Mouse (Mus musculus) stomach, embryonic 15.5 days (tissue): ENCODE data around the gene Gm20683. TPM values are rescaled to one million over a fixed set of nuclear protein-coding genes. Genes with fewer than 3 reads are reported as not detected.
A peak's percentile ranks its signal among the peaks of the same experiment; 100 is the strongest.
"Not testable (repeated sequence)": the region's sequence is repeated elsewhere in the genome, so short reads cannot be mapped to it uniquely, and the experiment has no call there.

Experiments used
- ATAC-seq: fragments of 200-750 bp; cut with Nextera tagmentation; 2 replicates; pipeline ENCODE4 v1.8.0; 2017; ENCODE audit warnings: low read depth, moderate number of reproducible peaks, moderate TSS enrichment; ENCODE audit not compliant: insufficient read depth, low FRiP score
- H3K27ac ChIP-seq: fragments of 300-500 bp; sonication (generic); 2 replicates; pipeline ENCODE4 v1.5.1; 2015; ENCODE audit warnings: mild to moderate bottlenecking, inconsistent platforms
- H3K27me3 ChIP-seq: fragments of 300-500 bp; sonication (generic); replicated peaks from 2 replicates; pipeline ENCODE4 v1.6.1; 2015; ENCODE audit warnings: inconsistent platforms
- H3K36me3 ChIP-seq: fragments of 300-500 bp; sonication (generic); 2 replicates; pipeline ENCODE4 v1.6.1; 2015; ENCODE audit warnings: inconsistent platforms
- H3K4me1 ChIP-seq: fragments of 300-500 bp; sonication (generic); 2 replicates; pipeline ENCODE4 v1.6.1; 2015; ENCODE audit warnings: inconsistent platforms
- H3K4me2 ChIP-seq: fragments of 300-500 bp; sonication (generic); 2 replicates; pipeline ENCODE4 v1.6.1; 2015; ENCODE audit warnings: mild to moderate bottlenecking, inconsistent platforms
- H3K4me3 ChIP-seq: fragments of 300-500 bp; sonication (generic); replicated peaks from 2 replicates; pipeline ENCODE4 v1.5.1; 2015; ENCODE audit warnings: inconsistent platforms
- H3K9ac ChIP-seq: fragments of 300-500 bp; sonication (generic); 2 replicates; pipeline ENCODE4 v1.6.1; 2015; ENCODE audit warnings: inconsistent platforms
- H3K9me3 ChIP-seq: fragments of 300-500 bp; sonication (generic); 2 replicates; pipeline ENCODE4 v1.6.1; 2016; ENCODE audit warnings: inconsistent platforms
- WGBS: fragments of 180-500 bp; shearing (Covaris S2); methylation state at CpG from one replicate; pipeline ENCODE4 v1.1.7; 2015; 5-methylcytosine and 5-hydroxymethylcytosine counted together
- polyA plus RNA-seq: library from polyadenylated mRNA; unstranded; fragments of >200 nt; fragmentation: Nextera tagmentation; extraction: Ambion mirVana; gene quantifications from 2 replicates; pipeline ENCODE4 v1.2.1, GENCODE M21; 2015

Gm20683 gene
- polyA plus RNA-seq, 1 experiment from 2014 or later: 2.7 TPM

DNA sequence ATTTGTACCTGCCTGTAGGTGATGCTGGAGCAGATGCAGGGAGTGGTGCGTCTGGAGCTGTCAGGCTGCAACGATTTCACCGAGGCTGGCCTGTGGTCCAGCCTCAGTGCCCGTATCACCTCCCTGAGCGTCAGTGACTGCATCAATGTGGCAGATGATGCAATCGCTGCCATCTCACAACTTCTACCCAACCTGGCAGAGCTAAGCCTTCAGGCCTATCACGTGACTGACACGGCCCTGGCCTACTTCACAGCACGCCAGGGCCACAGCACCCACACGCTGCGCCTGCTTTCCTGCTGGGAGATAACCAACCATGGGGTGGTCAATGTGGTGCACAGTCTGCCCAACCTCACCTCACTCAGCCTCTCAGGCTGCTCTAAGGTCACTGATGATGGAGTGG, 23.9 kb downstream of the Gm20683 start:
- Histone ChIP-seq H3K4me3 (no peak overlapping the region), H3K27ac (no peak overlapping the region), H3K27me3 (peaks cover 44% of the 10 kb centered on the region), H3K36me3 (no peaks in the 10 kb centered on the region), H3K4me1 (peaks cover 11% of the 10 kb centered on the region; the same call in 1 of the 2 replicates), H3K4me2 (no peak overlapping the region), H3K9ac (no peak overlapping the region), H3K9me3 (no peaks in the 10 kb centered on the region)
- 81% methylated on average over 11 of the region's 11 CpGs for WGBS
- ATAC-seq: no peak

DNA sequence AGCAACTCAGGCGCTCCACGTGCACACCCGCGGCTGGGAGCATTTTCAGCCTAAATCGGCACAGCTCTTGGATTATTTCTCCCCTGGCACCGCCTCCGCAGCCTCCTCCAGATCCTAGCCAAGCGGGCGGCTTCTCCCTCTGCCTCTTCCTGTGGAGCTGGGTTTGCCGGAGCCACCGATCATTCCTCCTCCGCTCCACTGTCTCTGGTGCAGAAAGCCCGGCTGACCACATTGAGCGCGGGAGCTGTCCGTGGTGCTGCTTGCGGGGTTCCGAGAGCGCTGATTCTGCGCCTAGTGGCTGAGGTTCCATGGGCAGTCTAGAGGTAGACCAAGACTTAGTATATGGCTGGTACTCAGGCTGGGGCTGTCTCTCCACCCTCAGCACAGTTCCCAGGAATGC, 28.1 kb downstream of the Gm20683 start:
- ATAC-seq: peak; percentile 42
- 2% methylated on average over 20 of the region's 20 CpGs for WGBS
- no peak overlapping the region for H3K27ac ChIP-seq
- peak overlapping the region; percentile 30 for H3K4me2 ChIP-seq
- peaks cover 48% of the 10 kb centered on the region for H3K27me3 ChIP-seq
- no peaks in the 10 kb centered on the region for H3K36me3 ChIP-seq
- H3K9me3 ChIP-seq: no peaks in the 10 kb centered on the region
- H3K4me3 ChIP-seq: no peak overlapping the region
- H3K4me1 ChIP-seq: peaks cover 9% of the 10 kb centered on the region; the same call in 1 of the 2 replicates
- H3K9ac ChIP-seq: no peak overlapping the region

DNA sequence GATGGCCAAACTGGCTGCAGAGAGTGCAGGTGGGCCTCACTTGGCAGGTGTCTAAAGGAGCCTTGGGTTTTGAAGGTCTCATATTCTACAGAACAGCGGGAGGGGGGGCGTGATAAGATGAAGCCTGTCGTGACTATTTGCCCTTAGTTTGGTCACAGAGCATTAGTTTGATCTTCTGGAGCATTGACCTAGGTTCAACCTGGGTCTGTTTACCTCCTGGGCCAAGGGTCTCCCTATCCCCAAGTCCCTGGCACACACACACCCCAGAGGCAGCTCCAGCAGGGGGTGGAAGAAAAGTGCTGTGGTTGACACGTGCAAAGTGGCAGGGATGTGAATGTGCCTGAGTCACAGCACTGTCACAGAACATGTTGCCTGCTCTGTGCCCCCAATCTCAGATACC, 30.7 kb downstream of the Gm20683 start:
- no peak overlapping the region for H3K27ac ChIP-seq
- H3K27me3 ChIP-seq: peaks cover 45% of the 10 kb centered on the region
- no peak overlapping the region for H3K4me2 ChIP-seq
- 71% methylated on average over 4 of the region's 4 CpGs for WGBS
- no peaks in the 10 kb centered on the region for H3K9me3 ChIP-seq
- ATAC-seq: no peak
- no peak overlapping the region for H3K9ac ChIP-seq
- H3K36me3 ChIP-seq: no peaks in the 10 kb centered on the region
- H3K4me1 ChIP-seq: peaks cover 9% of the 10 kb centered on the region; the same call in 1 of the 2 replicates
- no peak overlapping the region for H3K4me3 ChIP-seq

DNA sequence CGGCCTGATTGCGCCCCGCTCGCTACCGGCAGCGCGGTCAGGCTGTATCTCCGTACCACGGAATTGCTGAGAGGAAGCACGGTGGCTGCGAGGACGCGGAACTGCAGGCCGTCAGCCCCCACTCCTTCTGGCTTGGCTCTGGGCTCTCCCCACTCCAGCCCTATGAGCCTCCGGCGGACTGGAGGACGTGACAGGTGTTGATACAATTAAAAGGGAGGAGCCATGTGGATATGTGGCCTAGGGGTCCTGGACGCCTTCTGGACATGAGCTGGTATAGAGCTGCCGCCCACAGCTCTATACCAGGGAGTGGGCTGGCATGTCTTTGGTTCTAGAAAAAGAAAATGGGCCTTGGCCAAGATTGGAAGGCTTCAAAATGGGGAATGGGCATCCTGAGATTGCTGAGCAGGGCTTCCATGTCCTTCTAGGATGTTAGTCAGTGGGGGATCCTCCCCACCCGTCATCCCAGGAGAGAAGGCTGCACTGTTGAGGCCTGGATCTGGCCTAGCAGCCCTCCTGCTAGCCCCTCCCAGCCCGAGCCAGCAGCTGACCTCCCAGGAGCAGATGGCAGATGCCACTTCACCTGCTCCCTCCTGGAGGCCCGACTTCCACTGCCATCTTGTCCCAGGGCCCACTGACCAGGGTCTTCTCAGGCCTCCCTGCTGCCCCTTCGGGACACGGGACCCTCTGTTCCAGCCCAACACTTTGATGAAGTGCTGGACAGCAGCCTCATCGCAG, 31.8 kb downstream of the Gm20683 start:
- Histone ChIP-seq H3K27me3 (peaks cover 48% of the 10 kb centered on the region), H3K27ac (no peak overlapping the region), H3K9ac (peak overlapping the region; percentile 16; the same call in 1 of the 2 replicates), H3K4me3 (peak overlapping the region; percentile 66), H3K4me1 (peaks cover 9% of the 10 kb centered on the region; the same call in 1 of the 2 replicates), H3K4me2 (peak overlapping the region; percentile 98), H3K9me3 (no peaks in the 10 kb centered on the region), H3K36me3 (no peaks in the 10 kb centered on the region)
- no peak for ATAC-seq
- 10% methylated on average over 25 of the region's 25 CpGs for WGBS

DNA sequence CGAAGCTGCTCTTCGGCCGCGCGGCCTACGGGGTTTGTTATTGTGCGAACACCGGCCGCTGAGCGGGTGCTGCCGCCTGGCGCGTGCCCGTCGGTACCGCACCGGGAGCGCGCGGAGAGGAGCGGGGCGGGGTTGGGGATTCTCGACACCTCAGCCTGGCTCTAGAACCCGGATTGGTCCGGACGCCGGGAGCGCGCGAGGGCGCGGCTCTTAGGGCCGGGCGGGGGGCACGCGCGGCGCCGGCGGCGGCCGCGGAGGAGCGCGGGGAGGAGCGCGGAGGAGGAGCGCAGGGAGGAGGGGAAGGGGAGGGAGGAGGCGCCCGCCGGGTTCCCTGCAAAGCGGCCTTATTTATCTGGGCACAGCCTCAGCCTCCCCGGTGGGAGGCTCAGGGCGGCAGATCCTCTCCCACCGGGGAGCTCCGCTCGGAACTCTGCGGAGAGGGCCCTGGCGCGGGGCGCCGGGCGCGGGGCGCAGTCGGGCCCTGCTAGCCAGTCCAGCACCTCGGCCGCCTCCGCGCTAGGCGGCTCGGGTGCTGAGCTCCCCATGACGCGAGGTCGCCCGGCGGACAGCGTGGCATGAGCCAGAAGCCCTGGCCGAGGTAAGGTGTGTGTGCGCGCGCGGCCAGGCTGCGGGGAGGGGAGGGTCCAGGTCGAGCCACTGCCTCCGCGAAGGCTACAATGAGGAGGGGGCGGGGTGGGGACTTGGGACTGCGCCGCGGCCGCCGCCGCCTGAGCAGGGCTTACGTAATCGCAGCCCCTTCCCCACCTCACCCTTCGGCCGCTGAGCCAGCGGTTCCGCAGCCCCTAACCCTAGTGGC, 32.6 kb downstream of the Gm20683 start, which contains the start of gene Fbxl16:
TSS of gene Fbxl16 (plus strand) at position 297 of the 817 bp plus-strand sequence.
- Histone ChIP-seq H3K27ac (peak within 1 kb of the TSS; percentile 16; the same call in 1 of the 2 replicates), H3K36me3 (no peaks in the 10 kb centered on the region), H3K27me3 (peaks cover 49% of the 10 kb centered on the region), H3K4me1 (peaks cover 9% of the 10 kb centered on the region; the same call in 1 of the 2 replicates), H3K4me2 (peak within 1 kb of the TSS; percentile 98), H3K4me3 (peak within 1 kb of the TSS; percentile 66), H3K9me3 (no peaks in the 10 kb centered on the region), H3K9ac (peak within 1 kb of the TSS; percentile 22)
- peak; percentile 83 for ATAC-seq
- WGBS: under 1% methylated on average over 90 of the region's 100 CpGs

DNA sequence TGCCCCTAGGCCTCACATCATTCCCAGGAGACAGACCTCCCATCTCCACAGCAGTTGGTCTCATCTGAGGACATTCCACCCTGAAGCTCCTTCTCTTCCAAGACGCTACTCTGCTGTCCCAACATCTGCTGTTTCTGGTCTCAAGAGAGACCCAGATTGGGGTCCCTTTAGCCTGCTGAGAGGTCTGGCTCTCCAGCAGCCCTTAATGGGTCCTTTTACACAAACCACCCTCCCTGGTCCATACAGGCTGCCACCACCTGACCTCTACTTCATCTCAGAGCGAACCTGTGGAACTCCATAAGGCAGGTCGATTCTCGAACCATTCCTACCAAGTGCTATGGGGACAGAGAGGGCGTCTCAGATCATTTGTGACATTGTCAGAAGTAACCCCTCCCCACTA, 33.5 kb downstream of the Gm20683 start:
- no peaks in the 10 kb centered on the region for H3K9me3 ChIP-seq
- peak overlapping the region; percentile 98 for H3K4me2 ChIP-seq
- peaks cover 47% of the 10 kb centered on the region for H3K27me3 ChIP-seq
- H3K4me1 ChIP-seq: peaks cover 5% of the 10 kb centered on the region; the same call in 1 of the 2 replicates
- no peak overlapping the region for H3K27ac ChIP-seq
- ATAC-seq: no peak
- H3K9ac ChIP-seq: no peak overlapping the region
- 35% methylated on average over 5 of the region's 5 CpGs for WGBS
- no peaks in the 10 kb centered on the region for H3K36me3 ChIP-seq
- H3K4me3 ChIP-seq: no peak overlapping the region; the same call in 1 of the 2 replicates

DNA sequence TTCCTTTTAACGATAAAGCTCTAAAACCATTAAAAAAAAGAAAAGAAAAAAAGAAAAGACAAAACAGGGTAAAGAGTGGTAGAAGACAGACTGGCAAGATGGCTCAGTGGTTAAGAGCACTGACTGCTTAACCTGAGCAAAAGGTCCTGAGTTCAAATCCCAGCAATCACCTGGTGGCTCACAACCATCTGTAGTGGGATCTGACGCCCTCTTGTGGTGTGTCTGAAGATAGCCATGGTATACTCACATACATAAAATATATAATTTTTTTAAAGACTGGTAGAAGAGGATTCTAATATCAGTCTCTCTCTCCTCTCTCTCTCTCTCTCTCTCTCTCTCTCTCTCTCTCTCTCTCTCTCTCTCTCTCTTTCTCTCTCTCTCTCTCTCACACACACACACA, 34.1 kb downstream of the Gm20683 start:
- not testable (repeated sequence) for H3K36me3 ChIP-seq, H3K4me3 ChIP-seq, ATAC-seq, H3K9ac ChIP-seq, H3K4me2 ChIP-seq, H3K4me1 ChIP-seq, H3K27ac ChIP-seq, H3K9me3 ChIP-seq
- WGBS: 27% methylated on average over 2 of the region's 2 CpGs
- H3K27me3 ChIP-seq: peaks cover 46% of the 10 kb centered on the region

DNA sequence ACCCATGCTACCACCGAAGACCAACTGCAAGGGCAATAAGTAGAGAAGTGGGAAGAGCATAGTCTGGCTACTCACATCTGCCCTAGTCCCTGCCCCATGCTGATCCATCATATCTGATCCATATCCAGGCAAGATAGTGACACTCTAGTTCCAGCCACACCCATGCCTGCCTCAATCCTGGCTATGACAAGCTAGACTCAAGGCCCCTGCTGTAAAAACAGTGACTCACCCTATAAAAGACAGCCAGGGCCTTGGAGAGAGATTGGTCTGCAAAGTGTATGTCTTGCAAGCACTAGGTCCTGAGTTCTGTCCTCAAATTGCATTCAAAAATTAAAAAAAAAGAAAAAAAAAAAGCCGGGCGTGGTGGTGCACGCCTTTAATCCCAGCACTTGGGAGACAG, 35.1 kb downstream of the Gm20683 start:
- Histone ChIP-seq H3K36me3 (no peaks in the 10 kb centered on the region), H3K9ac (no peak overlapping the region), H3K4me3 (no peak overlapping the region), H3K4me1 (peaks cover 4% of the 10 kb centered on the region; the same call in 1 of the 2 replicates), H3K27me3 (peaks cover 46% of the 10 kb centered on the region), H3K4me2 (no peak overlapping the region), H3K27ac (no peak overlapping the region), H3K9me3 (no peaks in the 10 kb centered on the region)
- 75% methylated on average over 4 of the region's 4 CpGs for WGBS
- no peak for ATAC-seq

DNA sequence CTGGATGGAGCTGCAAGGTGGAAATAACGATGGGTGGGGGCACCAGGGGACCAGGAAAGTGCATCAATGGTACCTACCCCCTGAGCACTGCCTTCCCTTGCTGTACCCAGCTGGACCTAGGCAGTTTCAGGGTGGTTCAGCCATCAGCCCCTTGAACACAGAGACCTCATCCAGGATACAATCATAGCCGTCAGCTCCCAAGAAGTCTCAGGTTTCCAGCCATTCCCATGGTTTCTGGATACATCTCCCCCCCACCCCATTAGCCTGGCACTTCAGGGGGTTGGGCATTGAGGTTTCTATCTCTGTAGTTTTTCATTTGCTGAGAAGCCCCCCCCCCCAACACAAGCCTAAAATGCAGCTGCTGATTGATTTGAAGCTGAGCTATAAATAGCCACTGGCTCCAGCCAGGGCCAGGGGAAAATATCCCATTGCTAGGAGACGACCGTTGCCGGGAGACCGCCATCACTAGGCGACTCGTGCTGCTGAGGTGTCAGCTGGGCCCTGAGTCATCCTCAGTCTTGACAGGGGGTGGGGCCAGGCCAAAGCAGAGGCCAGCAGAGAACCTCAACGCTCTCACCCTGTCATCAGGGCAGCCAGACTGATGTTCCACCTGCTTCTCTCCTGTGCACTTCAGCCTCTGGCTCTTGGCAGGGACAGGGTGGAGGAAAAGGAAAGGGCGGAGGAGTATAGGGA, 38.6 kb downstream of the Gm20683 start:
- H3K9me3 ChIP-seq: no peaks in the 10 kb centered on the region
- 0 out of 2 replicates have a peak, but pooled peaks cover 11% of the 10 kb centered on the region for H3K27me3 ChIP-seq
- H3K4me3 ChIP-seq: no peak overlapping the region
- H3K36me3 ChIP-seq: no peaks in the 10 kb centered on the region
- ATAC-seq: no peak
- no peaks in the 10 kb centered on the region for H3K4me1 ChIP-seq
- no peak overlapping the region for H3K4me2 ChIP-seq
- WGBS: 7% methylated on average over 10 of the region's 10 CpGs
- H3K27ac ChIP-seq: no peak overlapping the region
- no peak overlapping the region for H3K9ac ChIP-seq

DNA sequence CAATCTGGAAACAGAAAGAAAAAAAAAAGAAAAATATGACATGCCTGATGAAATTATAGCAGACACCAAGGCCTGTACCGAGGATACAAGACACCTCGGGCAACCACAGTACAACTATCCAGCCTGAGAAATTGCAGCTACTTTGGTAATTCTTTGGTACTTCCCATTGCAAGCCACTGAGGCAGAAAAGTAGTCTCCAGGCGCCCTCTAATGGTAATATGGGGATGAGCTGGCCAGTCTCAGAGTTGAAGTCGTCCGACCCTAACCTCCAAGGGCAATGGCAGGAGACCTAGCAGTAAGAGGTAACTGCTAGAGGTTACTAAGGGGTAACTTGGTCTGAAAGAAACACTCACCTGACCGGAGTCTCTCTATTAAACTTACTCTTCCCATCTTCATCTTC, 40.5 kb downstream of the Gm20683 start:
- H3K4me3 ChIP-seq: no peak overlapping the region
- H3K36me3 ChIP-seq: no peaks in the 10 kb centered on the region
- H3K27me3 ChIP-seq: 0 out of 2 replicates have a peak, but pooled peaks cover 9% of the 10 kb centered on the region
- H3K9me3 ChIP-seq: no peaks in the 10 kb centered on the region
- WGBS: 3% methylated on average over 6 of the region's 6 CpGs
- no peak overlapping the region for H3K27ac ChIP-seq
- H3K4me1 ChIP-seq: peaks cover 5% of the 10 kb centered on the region
- no peak for ATAC-seq
- H3K4me2 ChIP-seq: no peak overlapping the region
- H3K9ac ChIP-seq: no peak overlapping the region

DNA sequence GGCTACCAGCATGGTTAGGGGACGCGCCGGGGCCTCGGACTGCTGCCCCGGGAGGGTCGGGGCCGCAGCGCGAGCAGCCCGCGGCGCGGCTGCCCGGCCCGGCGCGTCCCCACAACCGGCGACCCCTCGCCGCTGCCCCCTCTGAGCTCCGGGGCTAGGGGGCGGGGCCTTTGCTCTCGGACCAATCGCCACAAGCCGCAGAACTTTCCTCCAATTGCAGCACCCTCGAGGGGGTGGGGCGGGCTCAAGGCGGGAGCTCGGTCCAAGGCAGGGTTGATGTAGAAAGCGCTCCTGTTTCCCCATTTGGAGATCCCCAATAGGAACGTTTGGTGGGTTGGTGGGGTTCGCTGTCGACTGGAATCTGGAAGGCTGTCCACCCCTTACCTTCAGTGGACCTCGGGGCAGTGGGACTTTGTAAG, 44.6 kb downstream of the Gm20683 start, which contains the start of gene Metrn:
TSS of gene Metrn (minus strand) at position 186 of the 419 bp plus-strand sequence.
- Histone ChIP-seq H3K27me3 (no peaks in the 10 kb centered on the region), H3K36me3 (no peaks in the 10 kb centered on the region), H3K4me3 (peak within 1 kb of the TSS; percentile 85), H3K4me2 (peak within 1 kb of the TSS; percentile 91), H3K27ac (peak within 1 kb of the TSS; percentile 27), H3K9ac (peak within 1 kb of the TSS; percentile 61), H3K4me1 (peaks cover 24% of the 10 kb centered on the region), H3K9me3 (no peaks in the 10 kb centered on the region)
- peak; percentile 78 for ATAC-seq
- under 1% methylated on average over 34 of the region's 35 CpGs for WGBS
